Mouse (Mus musculus): Measurements from ENCODE around the gene Faap100.

GRCm38 (mm10) chr11:120341661-120342060 is 36.9 kb downstream of the Faap100 start:
- TF ChIP-seq CTCF (IDR thresholded peaks at IDR 0.05; ENCODE audit: low read depth) (no peak), EP300 (IDR thresholded peaks at IDR 0.05; ENCODE audit: low read depth) (no peak)

Measured in heart, postnatal 0 days (tissue).